8 mouse cellular contexts compared by ENCODE assay signal in the genomic region with DNA sequence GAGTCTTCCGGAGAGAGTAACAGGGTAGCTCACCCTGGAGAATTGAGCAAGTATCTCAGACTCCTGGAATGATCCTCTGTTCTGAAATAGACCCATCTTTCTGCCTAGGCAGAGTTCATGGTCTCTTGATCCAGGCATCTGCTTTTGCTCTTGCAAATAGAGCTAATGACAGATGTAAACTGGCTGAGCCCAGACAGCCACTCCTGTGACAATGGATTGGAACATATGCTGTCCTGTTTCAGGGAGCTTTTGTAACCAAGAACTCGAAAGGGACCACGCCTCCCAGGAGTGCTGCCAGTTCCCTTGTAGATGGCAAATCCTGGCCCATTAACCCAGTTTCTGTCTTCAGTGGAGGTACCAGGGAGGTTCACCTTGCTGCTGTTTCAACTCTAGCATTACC. TPM values are rescaled to one million over a fixed set of nuclear protein-coding genes. Genes with fewer than 3 reads are reported as not detected.
A peak's percentile ranks its signal among the peaks of the same experiment; 100 is the strongest.
DNase-seq lines count a peak whose midpoint lies in the region; TF ChIP-seq lines count a peak whose summit lies in the region.
"Had no signal": no experiment of that assay in that cellular context is flagged by ENCODE, and none has a peak within 500 bp of the region (broad histone marks: within the 10 kb centered on the region; RNA-seq: fewer than 3 reads in every experiment).

No protein-coding gene starts in this region.

- no peaks in the 10 kb centered on the region for H3K27me3 ChIP-seq in cerebellum, adult 2 months (ENCODE audit: control insufficient read depth, insufficient read depth, low read length)
- H3K27me3 ChIP-seq: limb, embryonic 12.5 days had no signal

- no peak overlapping the region for H3K4me3 ChIP-seq in cerebellum, adult 2 months (replicated peaks; ENCODE audit: insufficient read depth, low read depth, low read length)
- H3K4me3 ChIP-seq: limb, embryonic 12.5 days had no signal

- TF ChIP-seq CTCF in cerebellum, adult 2 months (IDR thresholded peaks at IDR 0.05; ENCODE audit: borderline replicate concordance, insufficient read depth, low read depth, low read length) = no peak

- peaks cover 17% of the 10 kb centered on the region for H3K4me1 ChIP-seq in cerebellum, adult 2 months (ENCODE audit: control insufficient read depth, insufficient read depth, low read length)

- 24% methylated on average over 3 of the region's 3 CpGs for WGBS in cerebellum, adult 2 months

- peak; percentile 19 to 34 for DNase-seq in kidney, adult 8-10 months
- DNase-seq in kidney, adult 18-20 months = no peak
- peak; percentile 60 to 76 for DNase-seq in cerebellum, adult 2 months
- peak; percentile 41 for DNase-seq in embryo, embryonic 11 days
- peak; percentile 74 for DNase-seq in lung, postnatal 10 days
- no peak for DNase-seq in liver
- DNase-seq in layer of hippocampus, postnatal 14 days (ENCODE audit: low spot score in 2 of 2) = no peak

- TF ChIP-seq POLR2A in cerebellum, adult 2 months (IDR thresholded peaks at IDR 0.05; ENCODE audit: borderline replicate concordance, insufficient read depth, low read length) = no peak

- H3K27ac ChIP-seq in cerebellum, adult 2 months (ENCODE audit: insufficient read depth, low read length) = no peak overlapping the region
- H3K27ac ChIP-seq: limb, embryonic 12.5 days had no signal

RNA-seq across cellular contexts. Expression of a gene that starts 56.8 kb away (rescaled TPM):
- 30.0 TPM in 2 replicates for polyA plus RNA-seq in cerebellum, adult 2 months (2012; rRNA removed)
- total RNA-seq in layer of hippocampus, postnatal 14 days (2021) = 10 to 100 TPM; 49.5 to 57.6 TPM

Comparison
In these comparisons a context has a peak if more than half of its experiments do, and no peak if none do; other contexts are left out.
1. DNase-seq: peak in kidney, adult 8-10 months (2 of 2), cerebellum, adult 2 months (2 of 2), embryo, embryonic 11 days (single experiment) and lung, postnatal 10 days (single experiment); none in kidney, adult 18-20 months (single experiment), liver (single experiment) and layer of hippocampus, postnatal 14 days (0 of 2).